Mouse (Mus musculus) spleen, postnatal 4 days (tissue): ENCODE results near the gene Gm853.
"Not testable (repeated sequence)": the region's sequence is repeated elsewhere in the genome, so short reads cannot be mapped to it uniquely, and the experiment has no call there.

Experiments
- DNase-seq, 2 experiments: peaks; one replicate each; pipeline ENCODE4 v3.0.0; 2022; ENCODE audit warnings: low spot score in 2 of 2

Gm853 gene

GRCm38 (mm10) chr4:130222179-130222578 is at the start of gene Gm853:
TSS of gene Gm853 (minus strand) at chr4:130222401.
- no peak for DNase-seq

GRCm38 (mm10) chr4:130270611-130271347 is 48.6 kb upstream of the Gm853 start:
- no peak for DNase-seq

GRCm38 (mm10) chr4:130270089-130270488 is 47.9 kb upstream of the Gm853 start:
- DNase-seq, result no peak

GRCm38 (mm10) chr4:130268736-130269135 is 46.5 kb upstream of the Gm853 start:
- DNase-seq, result no peak

DNA sequence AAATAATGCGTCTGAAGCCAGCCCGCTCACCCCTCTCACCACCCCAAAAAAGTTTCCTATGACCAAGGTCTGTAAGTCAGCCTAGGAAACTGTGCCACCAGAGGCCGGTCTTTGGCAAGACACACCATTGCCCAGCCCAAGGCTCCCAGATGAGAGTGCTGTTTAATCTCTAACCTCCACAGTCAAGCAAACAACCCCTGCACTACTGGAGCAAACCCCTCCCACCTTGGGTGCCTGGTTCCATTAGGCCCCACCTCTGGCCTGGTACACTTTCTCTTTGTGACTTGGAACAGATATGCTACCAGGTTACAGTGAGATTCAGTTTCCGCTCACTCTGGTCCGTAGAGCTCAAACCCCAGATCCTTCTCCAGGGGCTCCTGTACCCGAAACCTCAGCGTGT is 44.9 kb upstream of the Gm853 start:
- DNase-seq, result no peak

- no peak for DNase-seq
Measured at GRCm38 (mm10) chr4:130266601-130267000, 44.4 kb upstream of the Gm853 start.

GRCm38 (mm10) chr4:130264698-130265349 is 42.6 kb upstream of the Gm853 start:
- peak; percentile 74 to 89 for DNase-seq

DNA sequence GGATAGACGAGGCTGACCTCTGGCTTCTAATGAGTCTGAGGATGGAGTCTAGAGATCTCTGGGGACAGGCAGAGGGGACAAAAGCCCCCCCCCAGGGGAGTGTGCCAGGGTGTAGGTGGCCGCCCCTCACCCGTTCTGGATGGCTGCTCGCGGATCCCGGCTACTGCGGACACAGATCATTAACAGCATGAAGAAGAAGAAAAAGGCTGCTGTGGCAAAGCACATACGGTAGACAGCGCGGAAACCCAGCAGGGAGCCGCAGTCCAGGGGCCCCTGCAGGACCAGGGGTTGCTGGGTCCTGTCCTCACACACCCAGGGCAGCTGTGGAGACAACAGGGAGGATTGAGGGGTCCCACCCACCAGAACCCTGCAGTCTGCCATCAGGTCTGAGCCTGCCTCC is 41.9 kb upstream of the Gm853 start:
- DNase-seq, result no peak

DNA sequence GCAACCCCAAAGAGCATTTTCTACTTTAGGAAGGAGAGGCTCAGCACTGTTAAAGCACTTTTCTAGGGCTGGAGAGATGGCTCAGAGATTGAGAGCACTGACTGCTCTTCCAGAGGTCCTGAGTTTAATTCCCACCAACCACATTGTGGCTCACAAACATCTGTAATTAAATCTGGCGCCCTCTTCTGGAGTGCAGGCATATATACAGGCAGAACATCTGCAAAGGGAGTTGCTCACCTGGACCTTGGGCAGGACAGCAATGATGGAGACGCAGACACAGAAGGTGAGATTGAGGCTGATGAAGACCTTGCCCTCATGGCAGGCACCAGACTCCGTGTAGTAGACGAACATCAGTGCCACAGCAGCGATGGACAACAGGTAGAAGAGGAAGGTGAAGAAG is 38.2 kb upstream of the Gm853 start:
- DNase-seq, result no peak

DNA sequence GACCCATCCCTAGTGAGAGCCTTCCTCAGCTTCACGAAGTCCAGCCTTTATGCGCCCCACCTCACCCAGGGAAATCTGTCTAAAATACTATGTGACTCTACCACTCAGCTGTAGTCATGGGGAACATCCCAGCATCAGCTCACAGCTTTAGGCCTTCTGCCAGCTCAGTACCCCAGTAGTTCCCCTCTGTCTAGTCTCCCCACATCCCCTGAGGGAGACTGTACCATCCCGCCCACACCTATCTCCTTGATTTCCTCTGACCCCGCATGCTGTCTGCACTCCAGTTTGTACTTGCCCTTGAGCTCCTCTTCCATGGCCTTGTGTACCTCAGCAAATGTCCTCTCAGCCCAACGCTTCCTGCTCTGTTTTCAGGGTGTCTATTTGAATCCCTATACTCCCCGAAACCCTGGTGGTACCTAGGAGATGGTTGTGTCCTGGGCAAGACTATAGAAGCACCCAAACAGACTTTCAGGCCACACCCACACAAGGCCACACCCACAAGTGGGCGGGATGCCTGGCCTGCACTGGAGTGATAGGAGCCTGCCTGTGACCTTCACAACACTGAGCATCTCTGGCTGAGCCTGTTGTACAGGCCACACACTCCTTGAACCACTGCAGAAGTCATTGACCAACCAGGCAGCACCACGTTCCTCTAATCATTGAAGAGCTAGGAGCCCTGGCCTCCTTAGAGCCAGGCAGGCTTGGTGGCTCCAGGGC is 30.4 kb upstream of the Gm853 start:
- DNase-seq, result peak; percentile 92 to 95

DNA sequence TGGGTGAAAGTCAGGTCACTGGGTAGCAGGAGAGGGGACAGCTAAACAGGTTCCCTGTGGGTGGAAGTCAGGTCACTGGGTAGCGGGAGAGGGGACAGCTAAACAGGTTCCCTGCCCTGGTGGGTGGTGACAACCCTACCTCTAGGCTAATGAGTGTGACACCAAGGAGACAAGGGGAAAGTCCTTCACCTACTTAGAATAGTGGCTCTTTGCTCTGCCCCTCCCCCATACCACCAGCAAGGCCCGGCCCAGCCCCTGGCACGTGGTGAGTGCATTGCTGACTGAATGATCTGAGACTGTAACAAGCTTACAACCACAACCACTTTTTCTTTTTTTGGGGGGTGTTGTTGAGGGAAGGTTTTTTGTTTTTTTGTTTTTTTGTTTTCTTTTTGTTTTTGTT is 29.6 kb upstream of the Gm853 start:
- peak; percentile 48 to 74 for DNase-seq

GRCm38 (mm10) chr4:130251172-130251705 is 29.0 kb upstream of the Gm853 start:
- DNase-seq, result no peak

DNA sequence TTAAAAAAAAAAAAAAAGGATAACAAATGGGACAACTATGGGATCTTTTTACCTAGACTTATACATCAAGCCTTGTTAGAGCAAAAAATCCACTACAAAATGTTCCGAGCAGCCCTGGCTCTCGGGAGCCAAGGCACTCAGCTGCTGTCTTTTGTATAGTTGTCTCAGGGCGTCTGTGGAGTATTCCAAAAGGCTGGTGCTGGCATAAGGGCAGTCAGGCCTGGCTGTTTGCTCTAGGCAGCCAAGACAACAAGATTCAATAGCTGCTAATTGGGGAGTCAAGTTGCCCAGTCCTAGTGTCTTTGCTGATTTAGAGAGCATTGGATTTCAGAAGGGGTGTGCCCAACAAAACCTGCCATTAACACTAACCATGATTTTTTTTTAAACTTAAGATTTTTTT is 26.4 kb upstream of the Gm853 start:
- DNase-seq, result no peak

GRCm38 (mm10) chr4:130246132-130246531 is 23.9 kb upstream of the Gm853 start:
- peak; percentile 79 to 89 for DNase-seq

- no peak for DNase-seq
Measured at GRCm38 (mm10) chr4:130244749-130245148, 22.5 kb upstream of the Gm853 start.

GRCm38 (mm10) chr4:130243621-130244020 is 21.4 kb upstream of the Gm853 start:
- DNase-seq, result not testable (repeated sequence)

- DNase-seq, result no peak
Measured at GRCm38 (mm10) chr4:130242956-130243355, 20.8 kb upstream of the Gm853 start.

DNA sequence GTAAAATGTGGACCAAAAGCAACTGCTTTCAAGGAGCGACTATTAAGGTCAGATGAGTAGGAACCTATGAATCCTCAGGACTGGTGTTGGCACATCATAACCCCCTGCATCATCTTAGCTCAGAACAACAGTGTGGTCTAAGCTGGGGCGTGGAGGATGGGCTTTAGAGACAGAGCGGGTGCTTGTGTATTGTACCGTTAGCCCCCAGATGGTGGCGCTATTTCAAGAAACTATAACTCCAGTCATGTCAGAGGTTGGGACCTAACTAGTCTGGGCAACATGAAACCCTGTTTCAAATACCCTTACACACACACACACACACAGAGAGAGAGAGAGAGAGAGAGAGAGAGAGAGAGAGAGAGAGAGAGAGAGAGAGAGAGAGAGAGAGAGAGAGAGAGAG is 18.5 kb upstream of the Gm853 start:
- DNase-seq, result no peak

- DNase-seq, result no peak
Measured at GRCm38 (mm10) chr4:130237607-130238006, 15.4 kb upstream of the Gm853 start.

GRCm38 (mm10) chr4:130236361-130236760 is 14.2 kb upstream of the Gm853 start:
- no peak for DNase-seq

GRCm38 (mm10) chr4:130224071-130224470 is 1.9 kb upstream of the Gm853 start:
- DNase-seq, result no peak

DNA sequence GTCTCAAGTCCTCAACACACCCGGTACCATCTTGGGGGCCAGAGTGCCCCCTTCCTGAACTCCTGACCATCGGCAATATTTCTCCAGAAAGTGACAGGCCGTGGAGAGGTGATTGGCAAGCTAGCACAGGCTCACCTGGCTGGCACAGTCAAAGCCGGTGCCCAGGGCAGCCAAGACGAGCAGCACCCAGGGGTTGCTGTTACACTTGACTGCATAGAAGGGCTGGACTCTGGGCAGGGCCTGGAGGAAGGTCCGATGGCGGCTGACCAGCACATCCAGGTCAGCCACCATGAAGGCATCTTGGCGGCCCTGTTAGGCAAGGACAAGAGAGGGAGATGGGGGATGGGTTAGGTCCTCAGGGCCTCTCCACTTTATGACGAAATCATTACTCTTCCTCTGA is 2.0 kb downstream of the Gm853 start:
- DNase-seq, result no peak

DNA sequence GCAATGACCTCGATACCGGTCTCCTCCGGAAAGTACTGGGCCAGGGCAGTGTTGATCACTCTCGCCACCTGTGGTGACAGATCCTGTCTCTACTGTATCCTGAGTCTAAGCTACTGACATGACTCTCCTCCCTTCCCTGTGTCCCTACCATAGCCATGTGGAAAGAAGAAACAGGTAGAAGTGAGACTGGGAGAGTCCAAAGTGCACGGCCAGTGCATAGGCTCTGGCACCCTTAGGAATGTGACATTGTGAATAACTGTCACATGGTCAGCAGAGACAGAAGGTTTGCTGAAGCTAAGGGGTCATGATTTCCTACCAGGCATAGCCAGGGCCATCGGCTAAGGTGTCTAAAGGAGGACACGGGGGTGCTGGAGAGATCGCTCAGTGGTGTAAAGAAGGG is 6.8 kb downstream of the Gm853 start:
- DNase-seq, result no peak
